Mouse (Mus musculus) c-Kit-positive CD71-positive TER-119-positive erythroid progenitor cells, embryonic 14.5 days (primary cell): ENCODE results near the gene Trim41.

Source experiments
- DNase-seq: peaks from one replicate; pipeline ENCODE4 v3.0.0-alpha.2; 2013; ENCODE audit warnings: low spot score

Trim41 gene

GRCm38 (mm10) chr11:48789973-48790823 lies 27.0 kb downstream of the Trim41 start:
- DNase-seq, result peak; percentile 81

- DNase-seq, result no peak
Measured at GRCm38 (mm10) chr11:48789215-48789614, 27.9 kb downstream of the Trim41 start.

GRCm38 (mm10) chr11:48788311-48789089 lies 28.7 kb downstream of the Trim41 start:
- DNase-seq, result peak; percentile 83

GRCm38 (mm10) chr11:48787455-48788211 lies 29.5 kb downstream of the Trim41 start:
- DNase-seq, result no peak

GRCm38 (mm10) chr11:48782243-48782642 lies 34.9 kb downstream of the Trim41 start:
- DNase-seq, result no peak

GRCm38 (mm10) chr11:48779450-48779849 lies 37.7 kb downstream of the Trim41 start:
- DNase-seq, result peak; percentile 63

- DNase-seq, result no peak
Measured at GRCm38 (mm10) chr11:48777303-48777702, 39.9 kb downstream of the Trim41 start.

- DNase-seq, result no peak
Measured at GRCm38 (mm10) chr11:48776664-48777063, 40.5 kb downstream of the Trim41 start.

- peak; percentile 59 for DNase-seq
Measured at GRCm38 (mm10) chr11:48775483-48775882, 41.7 kb downstream of the Trim41 start.

- DNase-seq, result peak; percentile 67
Measured at GRCm38 (mm10) chr11:48774443-48775298, 42.5 kb downstream of the Trim41 start.

- DNase-seq, result peak; percentile 40
Measured at GRCm38 (mm10) chr11:48771691-48772090, 45.5 kb downstream of the Trim41 start.

- no peak for DNase-seq
Measured at GRCm38 (mm10) chr11:48767195-48767876, 49.8 kb downstream of the Trim41 start.

GRCm38 (mm10) chr11:48764119-48764518 lies 53.0 kb downstream of the Trim41 start:
- DNase-seq, result no peak

GRCm38 (mm10) chr11:48759021-48759420 lies 58.1 kb downstream of the Trim41 start:
- no peak for DNase-seq
